Mouse (Mus musculus) thymus, adult 2 months (tissue): ENCODE data around the gene Tbpl1. TPM values are rescaled to one million over a fixed set of nuclear protein-coding genes. Genes with fewer than 3 reads are reported as not detected.

Source experiments
- DNase-seq: peaks from one replicate; pipeline ENCODE4 v3.0.0; 2021
- H3K27ac ChIP-seq: fragments of 200-500 bp; 2 replicates; pipeline ENCODE4 v1.5.1; 2012; ENCODE audit warnings: low read length, control low read depth; ENCODE audit not compliant: control insufficient read depth, insufficient read depth
- H3K27me3 ChIP-seq: fragments of 200-500 bp; 2 replicates; pipeline ENCODE4 v1.6.1; 2012; ENCODE audit warnings: mild to moderate bottlenecking, low read length, moderate library complexity, mixed read lengths; ENCODE audit not compliant: control insufficient read depth, insufficient read depth
- H3K36me3 ChIP-seq: fragments of 200-500 bp; 2 replicates; pipeline ENCODE4 v1.6.1; 2012; ENCODE audit warnings: mild to moderate bottlenecking, low read length, moderate library complexity; ENCODE audit not compliant: control insufficient read depth, insufficient read depth
- H3K4me1 ChIP-seq: fragments of 200-500 bp; replicated peaks from 2 replicates; pipeline ENCODE4 v1.6.1; 2012; ENCODE audit warnings: low read length; ENCODE audit not compliant: control insufficient read depth, insufficient read depth
- H3K4me3 ChIP-seq: fragments of 200-500 bp; 2 replicates; pipeline ENCODE4 v1.5.1; 2012; ENCODE audit warnings: mild to moderate bottlenecking, low read length, control low read depth, moderate library complexity; ENCODE audit not compliant: control insufficient read depth, insufficient read depth
- CTCF ChIP-seq: fragments of 200-500 bp; IDR thresholded peaks from 2 replicates; pipeline ENCODE4 v1.5.1; 2012; ENCODE audit warnings: mild to moderate bottlenecking, control low read depth, low read length, moderate library complexity, borderline replicate concordance; ENCODE audit not compliant: control insufficient read depth, poor library complexity, insufficient read depth; ENCODE audit errors: extremely low read depth
- POLR2A ChIP-seq: fragments of 200-500 bp; IDR thresholded peaks from 2 replicates; pipeline ENCODE4 v1.6.1; 2012; ENCODE audit warnings: mild to moderate bottlenecking, low read length, control low read depth, moderate library complexity; ENCODE audit not compliant: control insufficient read depth, poor library complexity, insufficient read depth; ENCODE audit errors: extremely low read depth
- WGBS: fragments of 180-500 bp; shearing (Covaris S2); methylation state at CpG from one replicate; pipeline ENCODE4 v1.1.7; 2018; 5-methylcytosine and 5-hydroxymethylcytosine counted together
- polyA plus RNA-seq: library from polyadenylated mRNA; depleted of rRNA; stranded (reverse); fragments of >200 nt; gene quantifications from 2 replicates; pipeline ENCODE4 v1.2.3, GENCODE M21; 2012; rRNA removed

Tbpl1 gene
- polyA plus RNA-seq, 1 experiment, result 53.6 TPM

DNA sequence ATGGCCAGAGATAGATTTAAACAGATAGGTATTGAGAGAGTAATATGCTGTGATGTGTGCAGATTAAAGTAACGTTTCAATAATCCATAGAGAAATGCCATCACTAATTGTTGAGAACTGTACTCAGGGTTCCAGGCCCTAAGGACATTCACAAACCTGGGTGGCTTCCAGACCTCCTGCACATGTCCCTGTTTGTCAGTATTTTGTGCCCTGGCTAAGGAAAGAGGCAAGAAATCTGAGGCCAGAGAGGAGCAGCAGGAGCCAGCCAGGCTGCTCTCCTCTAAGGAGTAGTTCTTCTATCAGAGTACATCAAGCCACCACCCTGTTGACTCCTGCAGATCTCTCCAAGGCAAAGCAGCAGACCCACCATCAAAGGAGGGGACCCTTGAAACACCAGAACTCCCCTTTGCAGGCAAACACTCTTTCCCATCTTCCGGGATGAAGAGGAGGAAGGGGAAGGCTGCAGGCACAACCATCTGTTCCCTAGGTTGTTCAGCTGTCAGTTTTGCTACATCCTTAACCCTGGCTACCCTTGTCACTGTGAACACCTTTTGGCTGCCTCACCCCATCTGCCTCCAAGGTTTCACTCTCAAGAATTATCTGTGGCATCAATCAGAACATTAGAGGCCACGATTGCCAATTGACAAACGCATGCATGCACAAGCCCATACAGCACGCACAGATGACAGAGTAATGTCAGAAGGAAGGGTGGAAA, 71.3 kb downstream of the Tbpl1 start:
- Histone ChIP-seq H3K4me3 (no peak overlapping the region), H3K4me1 (no peaks in the 10 kb centered on the region), H3K27me3 (no peaks in the 10 kb centered on the region), H3K36me3 (no peaks in the 10 kb centered on the region), H3K27ac (no peak overlapping the region)
- TF ChIP-seq CTCF, result no peak
- WGBS, result 90% methylated on average over 5 of the region's 5 CpGs
- DNase-seq, result no peak

DNA sequence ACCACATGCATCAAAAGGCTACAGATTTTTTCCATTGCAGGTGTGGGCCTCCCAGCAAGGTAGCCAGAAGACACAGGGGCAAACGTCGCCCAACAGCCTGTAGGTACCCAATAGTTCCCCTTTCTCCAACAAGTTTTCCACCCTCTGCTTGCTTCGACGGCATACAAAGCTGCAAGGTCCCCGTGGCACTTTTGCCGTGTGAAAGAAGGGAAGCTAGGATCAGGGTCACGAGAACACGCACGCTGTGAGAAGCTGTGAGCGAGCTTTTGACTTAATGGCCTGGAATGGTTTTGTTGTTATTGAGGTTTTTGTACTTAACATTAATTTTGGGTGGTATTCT, 72.4 kb downstream of the Tbpl1 start:
- Histone ChIP-seq H3K4me1 (no peaks in the 10 kb centered on the region), H3K36me3 (no peaks in the 10 kb centered on the region), H3K27me3 (no peaks in the 10 kb centered on the region), H3K4me3 (no peak overlapping the region), H3K27ac (no peak overlapping the region)
- TF ChIP-seq POLR2A, result no peak
- TF ChIP-seq CTCF, result no peak
- DNase-seq, result no peak
- WGBS, result 90% methylated on average over 10 of the region's 10 CpGs

DNA sequence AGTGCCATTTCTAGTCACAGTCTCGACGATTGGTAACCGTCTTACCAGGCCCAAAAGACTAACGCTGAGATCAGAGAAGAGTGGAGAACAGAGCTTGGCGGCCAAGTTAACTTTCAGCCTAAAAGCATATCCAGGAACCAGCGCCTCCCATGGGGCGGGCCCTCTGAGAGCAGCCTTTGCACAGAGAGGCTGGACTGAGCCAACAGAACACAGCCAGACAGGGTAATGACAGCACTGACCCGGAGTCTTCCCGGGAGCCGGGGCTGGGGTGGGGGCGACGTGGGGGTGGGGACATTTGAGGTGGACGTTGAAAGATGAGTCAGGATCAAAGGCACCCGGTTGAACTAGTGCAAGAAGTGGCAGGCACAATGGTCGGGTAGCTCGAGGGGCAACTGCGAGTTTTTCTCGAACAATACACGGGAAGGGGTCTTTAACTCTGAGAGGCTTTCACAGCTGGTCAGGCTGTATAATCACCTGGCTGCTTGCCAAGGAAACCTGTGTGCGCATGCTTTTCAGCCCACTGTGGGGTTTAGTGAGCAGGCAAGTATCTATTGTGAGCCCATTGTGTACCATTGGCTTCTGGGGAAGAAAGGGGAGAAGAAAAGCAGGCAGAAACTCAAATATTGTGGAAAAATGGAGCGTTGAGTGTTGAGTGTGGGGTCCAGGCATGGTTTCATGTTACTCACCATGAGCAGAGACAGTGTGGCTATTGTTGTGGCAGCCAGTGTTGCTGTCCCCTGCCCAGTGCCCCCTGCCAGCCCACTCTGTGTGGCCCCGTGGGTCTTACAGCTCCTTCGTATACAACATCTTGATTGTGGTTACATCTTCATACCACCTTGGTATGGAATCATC, 73.0 kb downstream of the Tbpl1 start:
- no peak for TF ChIP-seq CTCF
- no peak for TF ChIP-seq POLR2A
- no peaks in the 10 kb centered on the region for H3K4me1 ChIP-seq
- DNase-seq, result no peak
- H3K4me3 ChIP-seq, result no peak overlapping the region
- H3K27me3 ChIP-seq, result no peaks in the 10 kb centered on the region
- 81% methylated on average over 23 of the region's 23 CpGs for WGBS
- H3K36me3 ChIP-seq, result no peaks in the 10 kb centered on the region
- H3K27ac ChIP-seq, result no peak overlapping the region

Other genes starting within 250 kb of the Tbpl1 start
- 0.60 and 0.88 TPM in 2 replicates for gene Slc2a12, start 86.9 kb downstream of the Tbpl1 start, polyA plus RNA-seq
- gene Tcf21, start 88.2 kb upstream of the Tbpl1 start, polyA plus RNA-seq, result 0.61 and 2.4 TPM in 2 replicates